Comparison of ENCODE assay signal across 26 mouse cellular contexts in the genomic region with DNA sequence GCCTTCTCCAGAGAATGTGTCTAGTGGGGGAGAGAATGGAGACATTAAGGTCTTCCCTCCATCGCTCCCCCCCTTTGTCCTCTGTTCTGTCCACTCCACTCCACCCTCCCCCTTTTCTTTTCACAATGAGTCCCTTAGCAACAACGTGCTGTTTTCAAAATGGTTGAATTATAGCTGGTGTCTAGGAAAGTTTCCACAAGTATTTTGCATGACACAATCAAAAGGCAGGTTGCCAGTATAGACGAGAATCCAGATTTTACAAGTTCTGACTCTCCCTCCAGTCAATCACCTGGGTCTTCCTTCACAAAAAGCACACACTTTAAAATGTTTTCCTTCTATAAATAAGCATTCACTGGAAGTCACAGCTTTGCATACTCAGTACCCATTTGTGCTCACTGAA. TPM values are rescaled to one million over a fixed set of nuclear protein-coding genes. Genes with fewer than 3 reads are reported as not detected.
DNase-seq lines count a peak whose midpoint lies in the region; ATAC-seq and TF ChIP-seq lines count a peak whose summit lies in the region.
"Had no signal": no experiment of that assay in that cellular context is flagged by ENCODE, and none has a peak within 500 bp of the region (broad histone marks: within the 10 kb centered on the region; RNA-seq: fewer than 3 reads in every experiment).

No protein-coding gene starts in this region.

- peak overlapping the region; percentile 13; the same call in 1 of the 2 replicates for H3K27ac ChIP-seq in kidney, adult 2 months (ENCODE audit: insufficient read depth, low read depth, low read length)
- no peak overlapping the region for H3K27ac ChIP-seq in midbrain, postnatal 0 days (ENCODE audit: low read depth, low read length)
- H3K27ac ChIP-seq: gastrocnemius, adult 2 months; hindbrain, embryonic 14.5 days; hindbrain, postnatal 0 days had no signal

- no peaks in the 10 kb centered on the region for H3K27me3 ChIP-seq in kidney, adult 2 months (replicated peaks; ENCODE audit: control insufficient read depth, insufficient read depth, low read length)
- no peaks in the 10 kb centered on the region for H3K27me3 ChIP-seq in midbrain, postnatal 0 days (ENCODE audit: insufficient read depth, low read length)
- H3K27me3 ChIP-seq: Patski had no signal

- no peak overlapping the region for H3K4me3 ChIP-seq in kidney, adult 2 months (ENCODE audit: insufficient read depth, low read depth, low read length)
- no peak overlapping the region for H3K4me3 ChIP-seq in midbrain, postnatal 0 days (ENCODE audit: low read depth, low read length)
- H3K4me3 ChIP-seq: gastrocnemius, adult 2 months had no signal

- DNase-seq in kidney, adult 2 months: no peak
- no peak for DNase-seq in kidney, postnatal 10 days
- peak; percentile 11 for DNase-seq in lung, postnatal 10 days
- no peak for DNase-seq in lung, postnatal 14 days
- peak; percentile 68 for DNase-seq in adipocyte (ENCODE audit: low spot score)
- no peak for DNase-seq in midbrain, postnatal 0 days (ENCODE audit: low spot score)
- no peak for DNase-seq in left cerebral cortex, postnatal 36 days (ENCODE audit: low spot score in 2 of 2)
- DNase-seq: adrenal gland, adult 2 months; adrenal gland, postnatal 36 days; cerebellum, adult 18-20 months; cerebellum, adult 9-10 months; cerebellum, postnatal 14 days; forebrain, postnatal 0 days; gastrocnemius, adult 2 months; gastrocnemius, postnatal 14 days; heart, adult 11 months; heart, postnatal 10 days; heart, postnatal 4 days had no signal

- 0 out of 2 replicates have a peak, but pooled peaks cover 1% of the 10 kb centered on the region for H3K36me3 ChIP-seq in kidney, adult 2 months (ENCODE audit: control insufficient read depth, insufficient read depth, low read length)
- H3K36me3 ChIP-seq in midbrain, postnatal 0 days (ENCODE audit: insufficient read depth, low read length): no peaks in the 10 kb centered on the region

- H3K4me2 ChIP-seq in midbrain, postnatal 0 days (ENCODE audit: low read depth, low read length, poor library complexity, severe bottlenecking): no peak overlapping the region
- H3K4me2 ChIP-seq: heart, embryonic 11.5 days; hindbrain, embryonic 14.5 days had no signal

- H3K4me1 ChIP-seq in kidney, adult 2 months (ENCODE audit: control insufficient read depth, insufficient read depth, low read length): peaks cover 39% of the 10 kb centered on the region; the same call in 1 of the 2 replicates
- no peaks in the 10 kb centered on the region for H3K4me1 ChIP-seq in midbrain, postnatal 0 days (ENCODE audit: insufficient read depth, low read length)

- no peak overlapping the region for H3K9ac ChIP-seq in midbrain, postnatal 0 days (replicated peaks; ENCODE audit: low read length, poor library complexity, severe bottlenecking)
- H3K9ac ChIP-seq: forebrain, postnatal 0 days; hindbrain, embryonic 14.5 days had no signal

- WGBS in kidney, adult 2 months: 62% methylated on average over 3 of the region's 3 CpGs
- 50% methylated on average over 3 of the region's 3 CpGs for WGBS in midbrain, postnatal 0 days

- no peak for TF ChIP-seq CTCF in kidney, adult 2 months (conservative IDR thresholded peaks at IDR 0.05; ENCODE audit: insufficient read depth, insufficient read length, low read depth, low read length)
- no peak for TF ChIP-seq CTCF in midbrain, postnatal 0 days (IDR thresholded peaks at IDR 0.05)

- no peak for TF ChIP-seq POLR2A in kidney, adult 2 months (IDR thresholded peaks at IDR 0.05; ENCODE audit: low read depth, low read length)

- intact Hi-C loops in left cerebral cortex, postnatal 36 days (cut with DNase I): no loop called here

- ATAC-seq in midbrain, postnatal 0 days (ENCODE audit: low FRiP score): no peak
- ATAC-seq: forebrain, embryonic 14.5 days; forebrain, postnatal 0 days; hindbrain, postnatal 0 days; inflammation-experienced regulatory T-cells, adult 6 months; Patski had no signal

- H3K9me3 ChIP-seq in midbrain, postnatal 0 days (ENCODE audit: low read length): no peaks in the 10 kb centered on the region

RNA-seq across cellular contexts. Expression of a gene that starts 4.6 kb away (rescaled TPM):
- 22.3 and 22.4 TPM in 2 replicates for polyA plus RNA-seq in kidney, adult 2 months (2012; rRNA removed)
- 0.52 and 0.55 TPM in 2 replicates for total RNA-seq in midbrain, postnatal 0 days (2014; rRNA removed)
- 0.69 and 0.75 TPM in 2 replicates for polyA plus RNA-seq in midbrain, postnatal 0 days (2015; fragmentation: Nextera tagmentation; extraction: Ambion mirVana)
- total RNA-seq in left cerebral cortex, postnatal 36 days (2021): not detected
- total RNA-seq: heart, adult 8-10 months had no signal

RNA-seq across cellular contexts. Expression of a gene that starts 24.9 kb away (rescaled TPM):
- polyA plus RNA-seq in kidney, adult 2 months (2012; rRNA removed): 66.9 and 71.9 TPM in 2 replicates
- total RNA-seq in midbrain, postnatal 0 days (2014; rRNA removed): 5.2 and 6.3 TPM in 2 replicates
- polyA plus RNA-seq in midbrain, postnatal 0 days (2015; fragmentation: Nextera tagmentation; extraction: Ambion mirVana): 9.8 and 11.1 TPM in 2 replicates
- 1 to 10 TPM; 9.5 to 10.0 TPM for total RNA-seq in left cerebral cortex, postnatal 36 days (2021)

RNA-seq across cellular contexts. Expression of a gene that starts 43.8 kb away (rescaled TPM):
- polyA plus RNA-seq in kidney, adult 2 months (2012; rRNA removed): 0.14 and 0.16 TPM in 2 replicates
- not detected in 2 replicates for total RNA-seq in midbrain, postnatal 0 days (2014; rRNA removed)
- polyA plus RNA-seq in midbrain, postnatal 0 days (2015; fragmentation: Nextera tagmentation; extraction: Ambion mirVana): 0.05 TPM in 1 of 2 replicates, not detected in the other
- total RNA-seq in left cerebral cortex, postnatal 36 days (2021): not detected
- total RNA-seq: adrenal gland, adult 2 months; adrenal gland, postnatal 36 days; forebrain, postnatal 0 days; gastrocnemius, adult 2 months; gastrocnemius, postnatal 14 days; heart, adult 8-10 months; heart, postnatal 10 days; hindbrain, postnatal 0 days had no signal
- polyA plus RNA-seq: forebrain, embryonic 14.5 days; heart, embryonic 14.5 days; inflammation-experienced regulatory T-cells, adult 6 months; Patski had no signal

Comparison
In these comparisons a context has a peak if more than half of its experiments do, and no peak if none do; other contexts are left out.
1. DNase-seq: peak in lung, postnatal 10 days (single experiment) and adipocyte (single experiment); none in kidney, adult 2 months (single experiment), kidney, postnatal 10 days (single experiment), lung, postnatal 14 days (single experiment), midbrain, postnatal 0 days (single experiment) and left cerebral cortex, postnatal 36 days (0 of 2).